Mouse (Mus musculus) gastrocnemius, adult 18-20 months (tissue): Measurements from ENCODE around the gene Olfr1098. TPM values are rescaled to one million over a fixed set of nuclear protein-coding genes. Genes with fewer than 3 reads are reported as not detected.

Source experiments
- DNase-seq: peaks from one replicate; pipeline ENCODE4 v3.0.0; 2021; ENCODE audit warnings: low spot score
- long read RNA-seq, 2 experiments: library from polyadenylated mRNA; stranded (forward); transcript quantifications; one replicate each; pipeline ENCODE4 v2.0.0; 2021
- total RNA-seq, 2 experiments: library from RNA; stranded (reverse); gene quantifications; 2 replicates each; pipeline ENCODE4 v1.2.3; 2021

Olfr1098 gene
- total RNA-seq = not detected
- long read RNA-seq, experiment 1 = 0 reads
- long read RNA-seq, experiment 2 = 0 reads

GRCm38 (mm10) chr2:86924445-86924844 is at the start of gene Olfr1098:
Olfr1098 (minus strand) TSS chr2:86924545.
- no peak for DNase-seq

DNA sequence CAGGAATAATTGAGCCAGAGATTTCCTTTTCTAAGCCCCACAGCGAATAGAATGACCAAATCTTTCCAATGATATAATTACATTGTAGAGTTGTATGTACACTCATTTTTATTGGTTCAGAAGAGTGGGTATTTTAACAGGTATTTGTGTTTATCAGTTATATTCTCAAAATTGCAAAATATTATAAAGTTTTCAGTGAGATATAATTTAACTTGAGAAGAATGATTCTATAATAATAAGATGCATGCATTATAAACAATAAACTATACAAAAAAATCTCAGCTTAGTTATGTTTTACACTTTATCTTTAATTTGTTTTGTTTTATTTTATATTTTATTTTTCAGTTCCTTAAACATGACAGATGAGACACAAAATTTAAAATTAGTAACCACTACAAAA is 36.2 kb upstream of the Olfr1098 start, which contains the start of gene Olfr1099:
Gene Olfr1099, minus strand, starts transcription at position 101 of the 400 bp plus-strand sequence.
- DNase-seq = no peak

DNA sequence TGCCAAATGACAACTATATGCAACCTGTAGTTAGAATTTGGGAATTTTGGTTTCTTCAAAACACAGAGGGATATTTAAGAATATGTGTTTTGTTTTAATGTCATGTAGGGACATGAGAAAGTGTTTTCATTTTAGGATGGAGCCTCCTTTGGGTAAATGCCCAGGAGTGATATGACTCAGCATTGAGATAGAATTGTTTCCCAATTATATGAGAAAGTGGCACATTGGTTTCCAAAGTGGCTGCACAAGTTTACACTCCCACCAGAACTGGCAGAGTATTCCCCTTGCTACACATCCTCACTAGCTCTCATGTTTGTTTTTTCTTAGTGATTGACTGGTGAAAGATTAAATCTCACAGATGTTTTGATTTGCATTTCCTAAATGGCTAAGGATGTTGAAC is 2.2 kb upstream of the Olfr1098 start:
- DNase-seq = no peak

- no peak for DNase-seq
Observed at GRCm38 (mm10) chr2:86905647-86906046, 18.7 kb downstream of the Olfr1098 start.

DNA sequence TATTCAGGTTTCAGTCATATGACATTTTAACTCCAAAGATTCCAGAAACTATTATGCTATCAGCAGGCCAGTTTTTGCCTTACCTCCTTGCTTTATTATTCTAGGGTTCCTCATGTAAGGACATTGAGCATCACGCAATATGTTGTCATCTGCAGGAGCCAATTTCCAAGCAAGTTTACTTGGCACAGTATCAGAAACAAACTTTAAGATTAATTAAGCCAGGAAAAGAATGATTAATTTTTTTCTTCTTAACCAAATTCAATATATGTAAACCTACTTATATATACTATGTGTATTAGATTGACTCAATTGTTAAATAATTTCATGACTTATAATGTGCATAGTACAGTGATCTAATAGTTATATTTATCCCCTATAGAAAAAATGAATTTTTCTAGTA is 32.2 kb downstream of the Olfr1098 start, which contains the start of gene Olfr1097:
Gene Olfr1097, minus strand, starts transcription at position 101 of the 400 bp plus-strand sequence.
- no peak for DNase-seq

- DNase-seq = no peak
Observed at GRCm38 (mm10) chr2:86874702-86875101, 49.6 kb downstream of the Olfr1098 start, which contains the start of gene Gm13723. Gm13723 (minus strand) TSS chr2:86874802.

Other genes starting within 250 kb of the Olfr1098 start
- not detected for gene Olfr1086, start 244.5 kb downstream of the Olfr1098 start, total RNA-seq
- gene Olfr1087, start 226.2 kb downstream of the Olfr1098 start, total RNA-seq = not detected
- not detected for gene Olfr1089, start 190.8 kb downstream of the Olfr1098 start, total RNA-seq
- gene Olfr1090, start 165.6 kb downstream of the Olfr1098 start, total RNA-seq = not detected
- gene Olfr1093, start 142.1 kb downstream of the Olfr1098 start, total RNA-seq = not detected
- gene Olfr141, start 114.5 kb downstream of the Olfr1098 start, total RNA-seq = not detected
- not detected for gene Olfr1094, start 99.9 kb downstream of the Olfr1098 start, total RNA-seq
- not detected for gene Olfr1095, start 72.8 kb downstream of the Olfr1098 start, total RNA-seq
- gene Gm13723, start 49.7 kb downstream of the Olfr1098 start, total RNA-seq = not detected
- not detected for gene Olfr1097, start 32.3 kb downstream of the Olfr1098 start, total RNA-seq
- not detected for gene Olfr1099, start 36.1 kb upstream of the Olfr1098 start, total RNA-seq
- not detected for gene Olfr1100, start 55.4 kb upstream of the Olfr1098 start, total RNA-seq
- not detected for gene Olfr1101, start 66.7 kb upstream of the Olfr1098 start, total RNA-seq
- gene Olfr1102, start 73.9 kb upstream of the Olfr1098 start, total RNA-seq = not detected
- gene Olfr1104, start 102.5 kb upstream of the Olfr1098 start, total RNA-seq = not detected
- gene Olfr1105, start 112.0 kb upstream of the Olfr1098 start, total RNA-seq = not detected
- gene Olfr1106, start 127.7 kb upstream of the Olfr1098 start, total RNA-seq = not detected
- gene Olfr1107, start 151.3 kb upstream of the Olfr1098 start, total RNA-seq = not detected
- gene Olfr1109, start 171.5 kb upstream of the Olfr1098 start, total RNA-seq = not detected
- not detected for gene Olfr259, start 190.0 kb upstream of the Olfr1098 start, total RNA-seq
- not detected for gene Olfr1110, start 215.8 kb upstream of the Olfr1098 start, total RNA-seq
- not detected for gene Olfr1111, start 228.1 kb upstream of the Olfr1098 start, total RNA-seq